Mouse (Mus musculus) CD4-positive helper T cell, adult 2 months (primary cell): ENCODE results near the gene 1700069L16Rik.
A peak's percentile ranks its signal among the peaks of the same experiment; 100 is the strongest.

Experiments used
- DNase-seq: peaks from one replicate; pipeline ENCODE4 v3.0.0-alpha.2; 2012; ENCODE audit warnings: low read depth, missing footprints, low spot score

The 1700069L16Rik gene

GRCm38 (mm10) chr5:113734376-113734775 is 9.8 kb upstream of the 1700069L16Rik start:
- no peak for DNase-seq

DNA sequence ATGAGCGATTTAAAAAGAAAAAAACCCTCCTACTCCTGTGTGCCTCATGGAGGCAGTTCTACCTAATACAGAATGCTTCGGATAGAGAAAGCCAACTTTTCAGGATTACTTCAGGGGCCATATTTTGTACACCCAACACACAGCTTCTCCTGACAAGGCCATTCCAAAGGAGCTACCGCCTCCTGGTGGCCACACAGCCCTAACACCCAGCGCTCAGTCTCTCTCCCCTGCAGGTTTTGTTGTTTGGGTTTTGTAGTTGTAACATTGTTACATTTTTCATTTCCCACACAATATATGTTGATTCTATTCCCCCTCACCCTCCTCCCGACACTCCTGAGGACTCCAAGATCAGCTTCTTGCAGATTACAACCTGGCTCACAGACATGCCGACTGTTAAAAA is 7.6 kb upstream of the 1700069L16Rik start:
- peak; percentile 51 for DNase-seq

DNA sequence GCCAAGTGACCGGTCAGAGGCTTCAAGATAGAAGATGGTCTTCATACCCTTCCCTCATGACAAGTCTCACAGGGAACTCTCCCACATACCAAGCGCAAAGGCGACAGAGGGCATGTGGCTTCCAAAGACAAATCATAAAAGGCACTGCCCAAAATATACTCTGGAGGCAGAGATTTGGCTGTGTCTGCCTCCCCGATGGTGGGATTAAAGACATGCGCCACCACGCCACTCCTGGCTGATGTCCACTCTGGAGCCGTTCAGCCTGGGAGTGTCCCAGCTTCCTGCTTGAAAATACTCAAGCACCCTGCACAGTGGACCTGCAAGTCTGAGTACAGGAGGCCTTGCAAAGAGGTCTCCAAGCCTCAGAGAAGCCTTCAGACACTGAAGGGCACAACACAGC is 6.6 kb upstream of the 1700069L16Rik start:
- no peak for DNase-seq

DNA sequence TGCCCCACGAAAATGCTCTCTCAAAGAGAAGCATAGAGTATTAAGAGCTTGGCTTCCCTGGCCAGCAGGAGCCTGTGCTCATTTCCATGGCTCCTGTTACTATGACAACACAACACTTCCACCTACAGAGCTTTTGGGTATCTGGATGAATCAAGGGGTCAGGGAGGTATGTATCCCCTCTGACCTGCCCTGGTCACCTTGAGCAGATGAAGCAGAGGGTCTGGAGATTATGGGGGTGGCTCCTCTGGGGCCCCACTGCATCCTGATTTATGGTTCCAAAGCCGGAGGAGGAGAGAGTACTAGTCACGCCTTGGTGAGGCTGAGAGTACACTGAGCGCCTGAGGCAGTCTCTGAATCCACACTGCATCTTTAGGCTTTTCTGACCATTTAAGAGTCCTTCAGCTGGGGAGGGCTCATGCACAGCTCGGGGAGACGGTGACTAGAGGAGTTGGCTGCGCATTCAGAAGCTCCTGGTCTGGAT is 6.1 kb upstream of the 1700069L16Rik start:
- no peak for DNase-seq

- DNase-seq, result no peak
These were observed 4.1 kb upstream of the 1700069L16Rik start for GRCm38 (mm10) chr5:113728691-113729090.

DNA sequence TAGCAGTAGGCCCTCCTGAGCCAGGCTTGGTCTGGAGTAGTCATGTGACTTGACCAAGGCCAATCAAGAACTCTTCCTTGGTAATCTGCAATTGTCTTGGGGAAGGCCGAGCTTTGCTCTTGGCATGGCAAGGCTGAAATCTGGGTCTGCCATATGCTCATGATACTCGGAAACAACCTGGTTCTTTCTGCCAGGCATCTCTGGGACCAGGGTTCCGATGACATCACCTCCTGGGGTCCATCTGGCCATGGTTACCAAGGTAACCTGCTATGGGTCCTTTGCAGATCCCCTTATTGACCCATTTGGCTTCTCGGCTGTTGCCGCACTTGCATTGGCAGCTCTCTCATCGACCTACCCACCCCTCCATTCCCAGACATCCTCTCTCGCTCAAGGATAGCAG is 3.4 kb upstream of the 1700069L16Rik start:
- no peak for DNase-seq

DNA sequence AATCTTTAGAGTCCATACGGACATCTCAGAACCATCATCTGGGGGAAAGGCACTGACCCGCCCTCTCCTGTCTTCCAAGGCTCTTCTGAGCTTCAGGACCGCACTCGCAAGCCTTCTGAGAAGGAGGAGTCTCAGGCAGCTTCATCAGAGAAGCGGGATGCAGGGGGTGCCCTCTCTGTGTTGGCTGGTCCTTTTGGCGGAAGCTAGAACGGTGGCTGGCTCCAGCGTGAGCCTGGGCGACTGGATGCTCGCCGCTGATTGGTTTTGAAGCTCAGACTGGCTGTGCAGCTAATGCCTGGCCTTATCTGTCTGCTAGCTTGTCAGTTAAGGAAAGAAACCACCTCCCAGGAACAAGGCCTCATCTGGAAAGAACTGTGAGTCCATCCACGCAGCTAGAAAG is 2.7 kb upstream of the 1700069L16Rik start:
- DNase-seq, result no peak

DNA sequence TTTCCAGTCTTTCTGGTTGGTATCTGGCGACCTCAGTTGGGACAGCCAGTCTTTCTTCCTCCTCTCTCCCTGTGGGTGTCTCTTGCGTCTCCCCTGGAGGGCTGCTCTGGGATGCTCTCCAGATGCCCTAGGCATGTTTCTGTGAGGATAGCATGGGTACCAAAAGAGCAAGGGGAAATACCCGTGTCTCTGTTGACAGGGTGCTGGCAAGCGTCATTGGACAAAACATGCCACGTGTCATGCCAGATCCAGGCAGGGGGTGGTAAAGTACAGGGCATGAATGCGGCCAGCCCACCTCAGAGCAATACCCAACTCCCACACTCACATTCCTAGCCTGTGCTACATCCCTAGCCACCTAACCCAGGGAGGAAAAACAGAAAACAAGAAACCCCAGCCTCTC is 2.0 kb upstream of the 1700069L16Rik start:
- DNase-seq, result no peak

DNA sequence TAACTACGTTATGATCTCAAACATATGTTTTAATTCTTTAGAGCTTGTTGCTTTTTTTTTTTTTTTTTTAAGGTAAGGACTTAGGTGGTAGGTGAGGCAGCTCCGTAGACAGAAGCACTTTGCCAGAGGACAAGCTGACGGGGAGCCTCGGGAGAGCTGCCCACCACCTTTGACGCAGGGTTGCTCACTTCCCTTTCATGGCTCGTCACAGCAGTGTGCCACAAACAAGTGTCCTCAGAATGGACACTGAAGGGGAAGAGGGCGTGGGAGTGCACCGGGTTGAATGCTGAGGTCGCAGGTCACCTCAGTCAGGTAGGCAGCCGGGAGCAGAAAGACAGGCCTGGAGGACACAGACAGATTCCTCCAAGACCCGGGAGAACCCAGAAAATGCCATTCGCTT is 845 bp upstream of the 1700069L16Rik start:
- DNase-seq, result no peak

- DNase-seq, result no peak
These were observed 870 bp downstream of the 1700069L16Rik start for GRCm38 (mm10) chr5:113723567-113724237.

DNA sequence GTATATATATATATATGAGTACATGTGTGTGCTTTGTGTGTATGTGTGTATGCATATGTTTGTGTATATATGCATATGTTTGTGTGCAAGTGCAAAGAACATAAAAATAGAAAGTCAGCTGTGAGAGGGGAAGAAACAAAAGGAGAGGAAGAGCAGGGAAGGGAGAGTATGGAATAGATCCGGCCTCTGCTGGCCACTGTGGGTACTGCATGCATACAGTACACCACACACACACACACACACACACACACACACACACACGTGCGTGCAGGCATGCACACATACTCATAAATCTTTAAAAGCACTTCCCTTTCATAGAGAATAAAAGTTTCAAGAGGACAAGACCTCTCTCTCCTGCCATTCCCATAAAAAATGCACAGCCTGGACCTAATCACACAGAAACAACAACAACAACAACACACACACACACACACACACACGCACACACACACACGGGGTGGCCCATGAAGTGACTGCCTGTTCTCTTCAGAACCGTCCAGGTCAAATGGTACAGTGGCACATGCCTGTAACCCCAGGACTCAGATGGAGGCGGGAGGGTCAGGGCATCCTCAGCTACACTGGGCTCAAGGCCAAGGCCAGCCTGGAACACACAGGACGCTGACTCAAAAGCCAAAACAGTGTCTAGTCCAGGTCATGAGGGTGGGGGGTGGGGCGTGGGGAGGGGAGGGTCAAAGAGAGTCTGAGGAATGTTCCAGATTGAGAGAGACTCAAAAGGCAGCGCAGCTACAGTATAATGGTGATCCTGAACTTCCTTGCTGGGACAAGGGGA is 2.2 kb downstream of the 1700069L16Rik start:
- DNase-seq, result no peak

- DNase-seq, result no peak
These were observed 5.3 kb downstream of the 1700069L16Rik start for GRCm38 (mm10) chr5:113719221-113719661.

DNA sequence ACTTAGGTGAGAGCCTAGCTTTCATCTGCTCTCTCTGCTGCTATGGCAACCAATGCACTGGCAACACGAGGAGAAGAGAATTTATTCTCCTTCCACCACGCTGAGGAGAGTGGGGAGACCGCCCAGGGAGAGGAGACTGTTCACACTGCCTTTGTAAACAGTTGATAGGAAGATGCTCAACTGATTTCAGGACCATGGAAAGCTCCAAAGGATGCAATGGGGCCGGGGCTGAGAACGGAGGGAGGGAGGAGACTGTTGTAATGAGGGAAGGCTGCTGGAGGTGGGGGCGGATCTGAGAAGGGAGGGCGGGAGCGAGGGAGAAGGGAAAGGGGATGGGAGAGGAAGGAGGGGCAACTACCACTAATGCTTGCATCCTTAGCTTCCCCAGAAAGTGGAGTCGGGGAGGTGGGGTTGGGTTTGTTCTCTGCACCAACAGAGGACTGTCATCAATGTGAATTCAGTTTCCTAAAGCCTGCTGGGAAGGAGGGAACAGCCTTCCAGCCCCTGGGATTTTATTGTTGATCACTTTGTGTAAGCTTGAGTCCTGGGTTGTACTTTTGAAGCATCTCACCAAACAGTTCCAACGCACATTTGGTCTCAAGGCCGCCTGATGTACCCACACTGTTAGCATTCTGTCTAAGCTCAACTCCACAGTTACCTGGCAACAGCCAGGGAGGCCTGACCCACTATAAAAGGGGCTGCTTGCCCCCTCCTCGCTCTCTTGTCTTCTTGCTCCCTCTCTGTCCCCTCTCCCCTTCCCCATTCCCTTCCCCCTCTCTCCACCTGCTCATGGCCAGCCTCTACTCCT is 7.8 kb downstream of the 1700069L16Rik start:
- DNase-seq, result no peak

- no peak for DNase-seq
These were observed 11.7 kb downstream of the 1700069L16Rik start for GRCm38 (mm10) chr5:113712861-113713260.

- DNase-seq, result no peak
These were observed 20.6 kb downstream of the 1700069L16Rik start for GRCm38 (mm10) chr5:113703803-113704585.

DNA sequence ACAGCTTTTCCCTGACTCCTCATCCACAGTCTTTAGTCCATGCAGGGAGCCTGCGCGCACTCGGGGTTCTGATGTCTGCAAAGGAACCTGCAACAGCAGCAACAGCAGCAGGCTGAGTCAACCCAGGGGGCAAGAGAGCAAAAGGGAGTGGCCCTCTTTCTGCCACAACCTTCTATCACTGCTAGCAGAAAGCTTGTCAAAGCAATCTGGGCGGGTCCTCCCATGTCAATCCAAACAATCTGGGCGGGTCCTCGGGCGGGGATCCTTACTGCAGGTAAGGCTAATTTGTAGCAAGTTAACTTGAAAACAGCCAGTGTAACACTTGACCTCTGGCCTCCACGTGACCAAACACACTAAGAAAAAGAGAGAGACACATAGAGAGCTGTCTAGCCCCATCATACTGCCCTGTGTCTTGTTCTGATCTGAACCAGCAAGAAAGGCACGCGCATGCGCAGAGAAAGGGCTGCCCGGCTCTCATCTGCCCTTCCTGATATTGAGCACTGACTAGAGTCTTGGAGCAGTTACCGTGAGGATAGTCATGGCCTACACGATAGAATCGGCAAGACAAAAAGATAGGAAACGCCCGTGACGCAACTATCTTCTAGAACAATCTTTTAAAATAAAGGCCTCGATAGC is 24.1 kb downstream of the 1700069L16Rik start:
- no peak for DNase-seq

GRCm38 (mm10) chr5:113694415-113694814 is 30.2 kb downstream of the 1700069L16Rik start:
- DNase-seq, result no peak

GRCm38 (mm10) chr5:113694000-113694399 is 30.6 kb downstream of the 1700069L16Rik start:
- no peak for DNase-seq

- DNase-seq, result no peak
These were observed 31.3 kb downstream of the 1700069L16Rik start for GRCm38 (mm10) chr5:113693196-113693755.

DNA sequence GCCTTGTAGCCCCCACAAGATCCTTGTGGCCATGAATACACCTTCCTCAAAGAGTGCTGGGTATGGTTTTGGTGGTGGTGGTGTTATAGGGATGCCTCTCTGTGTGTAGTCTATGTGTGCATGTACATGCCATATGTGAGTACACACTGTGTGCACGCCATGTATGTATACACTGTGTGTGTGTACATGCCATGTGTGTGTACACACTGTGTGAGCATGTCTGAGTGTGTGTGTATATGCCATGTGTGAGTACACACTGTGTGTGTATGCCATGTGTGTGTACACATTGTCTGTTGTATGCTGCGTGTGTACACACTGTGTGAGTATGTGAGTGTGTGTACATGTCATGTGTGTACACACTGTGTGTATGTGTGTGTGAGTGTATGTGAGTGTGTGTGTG is 33.7 kb downstream of the 1700069L16Rik start:
- DNase-seq, result no peak
